Mouse (Mus musculus): ENCODE data around the gene Vps11. TPM values are rescaled to one million over a fixed set of nuclear protein-coding genes. Genes with fewer than 3 reads are reported as not detected.
A peak's percentile ranks its signal among the peaks of the same experiment; 100 is the strongest.
"Not testable (repeated sequence)": the region's sequence is repeated elsewhere in the genome, so short reads cannot be mapped to it uniquely, and the experiment has no call there.

Vps11 gene
- polyA plus RNA-seq, 1 experiment = 43.2 TPM

GRCm38 (mm10) chr9:44378153-44378730 lies 16.8 kb upstream of the Vps11 start:
- peak overlapping the region; percentile 69; the same call in 1 of the 2 replicates for H3K4me3 ChIP-seq (ENCODE audit: insufficient read depth, low read length)
- H3K27ac ChIP-seq (ENCODE audit: insufficient read depth, low read length) = no peak overlapping the region
- peaks cover 4% of the 10 kb centered on the region; the same call in 1 of the 2 replicates for H3K4me1 ChIP-seq (ENCODE audit: control insufficient read depth, insufficient read depth, low read length)
- no peak for TF ChIP-seq POLR2A (IDR thresholded peaks at IDR 0.05; ENCODE audit: extremely low read depth, insufficient read depth, low read length)
- no peak for TF ChIP-seq CTCF (IDR thresholded peaks at IDR 0.05; ENCODE audit: extremely low read depth, insufficient read depth, low read length)

DNA sequence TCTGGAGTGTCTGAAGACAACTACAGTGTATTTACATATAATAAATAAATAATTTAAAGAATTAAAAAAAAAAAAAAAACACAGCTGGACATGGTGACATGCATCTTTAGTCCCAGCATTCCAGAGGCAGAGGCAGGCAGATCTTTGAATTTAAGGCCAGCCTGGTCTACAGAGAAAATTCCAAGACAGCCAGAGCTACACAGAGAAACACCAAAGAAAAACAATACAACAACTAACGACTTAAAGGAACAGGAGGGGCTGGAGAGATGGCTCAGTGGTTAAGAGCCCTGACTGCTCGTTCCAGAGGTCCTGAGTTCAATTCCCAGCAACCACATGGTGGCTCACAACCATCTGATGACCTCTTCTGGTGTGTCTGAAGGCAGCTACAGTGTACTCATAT lies 15.9 kb upstream of the Vps11 start:
- not testable (repeated sequence) for H3K27ac ChIP-seq (ENCODE audit: insufficient read depth, low read length); H3K4me1 ChIP-seq (ENCODE audit: control insufficient read depth, insufficient read depth, low read length); H3K4me3 ChIP-seq (ENCODE audit: insufficient read depth, low read length)

DNA sequence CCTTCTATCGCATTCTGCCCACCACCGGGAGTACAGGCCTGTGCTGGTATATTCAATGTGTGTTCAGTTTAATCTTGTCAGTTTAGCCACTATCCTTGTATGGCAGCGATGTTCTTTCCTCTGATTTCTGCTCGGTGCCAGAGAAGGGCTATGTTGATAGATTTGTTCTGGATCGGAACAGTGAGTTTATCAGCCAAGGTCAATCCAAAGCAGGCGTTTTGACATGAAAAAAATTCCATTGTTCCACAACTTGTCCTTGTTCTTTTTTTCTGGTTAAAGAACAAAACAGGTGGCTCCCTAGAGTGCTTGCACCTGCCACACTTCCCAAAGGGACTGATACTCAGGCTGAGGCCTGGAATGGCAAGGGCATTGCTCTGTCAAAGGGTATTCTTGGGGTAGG lies 14.7 kb upstream of the Vps11 start:
- peaks cover 4% of the 10 kb centered on the region; the same call in 1 of the 2 replicates for H3K4me1 ChIP-seq (ENCODE audit: control insufficient read depth, insufficient read depth, low read length)
- H3K4me3 ChIP-seq (ENCODE audit: insufficient read depth, low read length) = no peak overlapping the region
- no peak for TF ChIP-seq CTCF (IDR thresholded peaks at IDR 0.05; ENCODE audit: extremely low read depth, insufficient read depth, low read length)
- TF ChIP-seq POLR2A (IDR thresholded peaks at IDR 0.05; ENCODE audit: extremely low read depth, insufficient read depth, low read length) = no peak
- H3K27ac ChIP-seq (ENCODE audit: insufficient read depth, low read length) = no peak overlapping the region

DNA sequence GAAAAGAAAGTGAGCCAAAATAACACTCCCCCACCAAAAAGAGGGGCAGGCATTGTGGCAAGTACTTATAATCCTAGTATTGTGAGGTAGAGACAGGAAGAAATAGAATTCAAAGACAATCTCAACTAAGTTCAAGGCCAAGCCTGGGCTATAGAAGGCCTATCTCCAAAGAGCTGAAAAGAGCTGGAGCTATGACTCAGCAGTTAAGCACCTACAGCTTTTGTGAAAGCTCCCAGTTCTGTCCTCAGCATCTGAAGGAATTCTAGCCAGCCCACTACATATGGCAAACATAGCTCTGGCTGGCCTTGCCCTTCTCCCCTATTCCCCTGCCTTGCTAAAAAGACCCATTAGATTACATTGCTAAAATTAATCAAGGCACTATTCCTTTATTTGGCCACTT lies 11.9 kb upstream of the Vps11 start:
- TF ChIP-seq CTCF (IDR thresholded peaks at IDR 0.05; ENCODE audit: extremely low read depth, insufficient read depth, low read length) = no peak
- TF ChIP-seq POLR2A (IDR thresholded peaks at IDR 0.05; ENCODE audit: extremely low read depth, insufficient read depth, low read length) = no peak
- Histone ChIP-seq H3K27ac (ENCODE audit: insufficient read depth, low read length) (no peak overlapping the region), H3K4me3 (ENCODE audit: insufficient read depth, low read length) (no peak overlapping the region), H3K4me1 (ENCODE audit: control insufficient read depth, insufficient read depth, low read length) (no peaks in the 10 kb centered on the region)

- Histone ChIP-seq H3K4me3 (ENCODE audit: insufficient read depth, low read length) (no peak overlapping the region), H3K4me1 (ENCODE audit: control insufficient read depth, insufficient read depth, low read length) (peaks cover 2% of the 10 kb centered on the region; the same call in 1 of the 2 replicates), H3K27ac (ENCODE audit: insufficient read depth, low read length) (no peak overlapping the region)
- no peak for TF ChIP-seq POLR2A (IDR thresholded peaks at IDR 0.05; ENCODE audit: extremely low read depth, insufficient read depth, low read length)
- TF ChIP-seq CTCF (IDR thresholded peaks at IDR 0.05; ENCODE audit: extremely low read depth, insufficient read depth, low read length) = 0 out of 2 replicates have a peak, but pooled peaks have one; percentile 16
Measured at GRCm38 (mm10) chr9:44364480-44364879, 3.0 kb upstream of the Vps11 start.

DNA sequence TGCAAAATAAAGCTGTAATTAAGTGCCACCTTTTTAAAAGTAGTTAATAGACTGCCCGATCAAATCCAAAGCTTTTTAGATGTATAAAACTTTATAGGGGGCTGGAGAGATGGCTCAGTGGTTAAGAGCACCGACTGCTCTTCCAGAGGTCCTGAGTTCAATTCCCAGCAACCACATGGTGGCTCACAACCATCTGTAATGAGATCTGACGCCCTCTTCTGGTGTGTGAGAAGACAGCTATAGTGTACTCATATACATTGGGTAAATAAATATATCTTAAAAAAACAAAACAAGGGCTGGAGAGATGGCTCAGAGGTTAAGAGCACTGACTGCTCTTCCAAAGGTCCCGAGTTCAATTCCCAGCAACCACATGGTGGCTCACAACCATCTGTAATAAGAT lies 461 bp upstream of the Vps11 start:
- H3K27ac ChIP-seq (ENCODE audit: insufficient read depth, low read length); H3K4me1 ChIP-seq (ENCODE audit: control insufficient read depth, insufficient read depth, low read length): not testable (repeated sequence)
- peak overlapping the region; percentile 80 for H3K4me3 ChIP-seq (ENCODE audit: insufficient read depth, low read length)

- TF ChIP-seq CTCF (IDR thresholded peaks at IDR 0.05; ENCODE audit: extremely low read depth, insufficient read depth, low read length) = no peak
- H3K4me1 ChIP-seq (ENCODE audit: control insufficient read depth, insufficient read depth, low read length) = peaks cover 2% of the 10 kb centered on the region; the same call in 1 of the 2 replicates
- H3K27ac ChIP-seq (ENCODE audit: insufficient read depth, low read length) = no peak overlapping the region
- no peak overlapping the region for H3K4me3 ChIP-seq (ENCODE audit: insufficient read depth, low read length)
Measured at GRCm38 (mm10) chr9:44357207-44357606, 4.3 kb downstream of the Vps11 start.

DNA sequence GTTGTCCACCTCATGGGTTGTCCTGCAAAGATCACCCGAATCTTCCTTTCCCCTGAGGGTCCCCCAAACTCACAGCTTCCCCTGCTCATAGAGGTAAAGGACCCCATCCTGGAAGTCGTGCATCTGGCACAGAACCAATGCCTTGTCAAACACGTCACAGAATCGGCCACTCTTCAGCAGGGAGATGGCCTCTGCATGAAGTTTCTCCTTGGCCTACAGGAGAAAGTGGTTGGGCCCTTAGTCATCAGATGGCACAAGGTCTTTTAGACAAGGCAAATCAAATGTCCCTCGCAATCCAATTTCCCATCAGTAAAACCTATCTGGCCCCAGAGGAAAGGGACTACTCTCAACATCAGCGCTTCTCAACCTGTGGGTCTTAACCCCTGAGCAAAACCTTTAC lies 8.3 kb downstream of the Vps11 start:
- no peak for TF ChIP-seq CTCF (IDR thresholded peaks at IDR 0.05; ENCODE audit: extremely low read depth, insufficient read depth, low read length)
- no peak for TF ChIP-seq POLR2A (IDR thresholded peaks at IDR 0.05; ENCODE audit: extremely low read depth, insufficient read depth, low read length)
- H3K4me3 ChIP-seq (ENCODE audit: insufficient read depth, low read length) = no peak overlapping the region
- no peak overlapping the region for H3K27ac ChIP-seq (ENCODE audit: insufficient read depth, low read length)
- H3K4me1 ChIP-seq (ENCODE audit: control insufficient read depth, insufficient read depth, low read length) = no peaks in the 10 kb centered on the region; the same call in 1 of the 2 replicates

DNA sequence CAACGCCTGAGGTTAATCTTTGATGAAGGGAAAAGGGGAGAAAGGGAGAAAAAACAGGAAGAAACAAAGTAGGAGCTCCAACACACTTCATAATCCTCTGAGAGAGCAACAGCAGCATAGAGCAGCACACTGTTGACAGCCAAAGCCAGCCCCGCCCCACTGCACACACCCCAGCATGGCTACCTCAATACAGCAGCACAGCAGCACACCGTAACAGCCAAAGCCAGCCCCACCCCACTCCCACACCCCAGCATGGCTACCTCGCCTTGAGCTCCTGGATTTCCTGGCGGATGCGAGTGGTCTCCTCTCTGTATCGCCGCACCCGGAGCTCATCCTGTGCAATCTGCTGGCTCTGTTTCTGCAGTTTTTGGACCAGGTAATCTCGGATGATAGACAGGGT lies 9.1 kb downstream of the Vps11 start:
- H3K4me1 ChIP-seq (ENCODE audit: control insufficient read depth, insufficient read depth, low read length) = no peaks in the 10 kb centered on the region; the same call in 1 of the 2 replicates

GRCm38 (mm10) chr9:44351396-44351795 lies 10.1 kb downstream of the Vps11 start:
- H3K4me1 ChIP-seq (ENCODE audit: control insufficient read depth, insufficient read depth, low read length) = no peaks in the 10 kb centered on the region; the same call in 1 of the 2 replicates
- H3K4me3 ChIP-seq (ENCODE audit: insufficient read depth, low read length) = no peak overlapping the region
- no peak overlapping the region for H3K27ac ChIP-seq (ENCODE audit: insufficient read depth, low read length)
- TF ChIP-seq CTCF (IDR thresholded peaks at IDR 0.05; ENCODE audit: extremely low read depth, insufficient read depth, low read length) (no peak), POLR2A (IDR thresholded peaks at IDR 0.05; ENCODE audit: extremely low read depth, insufficient read depth, low read length) (no peak)

More for the DNA sequence above, 9.1 kb downstream of the Vps11 start:
- Histone ChIP-seq H3K4me3 (ENCODE audit: insufficient read depth, low read length) (no peak overlapping the region), H3K27ac (ENCODE audit: insufficient read depth, low read length) (no peak overlapping the region)
- TF ChIP-seq CTCF (IDR thresholded peaks at IDR 0.05; ENCODE audit: extremely low read depth, insufficient read depth, low read length) (no peak), POLR2A (IDR thresholded peaks at IDR 0.05; ENCODE audit: extremely low read depth, insufficient read depth, low read length) (no peak)
